Mouse (Mus musculus): ENCODE measurements around the gene Crybb1.

Crybb1 gene

DNA sequence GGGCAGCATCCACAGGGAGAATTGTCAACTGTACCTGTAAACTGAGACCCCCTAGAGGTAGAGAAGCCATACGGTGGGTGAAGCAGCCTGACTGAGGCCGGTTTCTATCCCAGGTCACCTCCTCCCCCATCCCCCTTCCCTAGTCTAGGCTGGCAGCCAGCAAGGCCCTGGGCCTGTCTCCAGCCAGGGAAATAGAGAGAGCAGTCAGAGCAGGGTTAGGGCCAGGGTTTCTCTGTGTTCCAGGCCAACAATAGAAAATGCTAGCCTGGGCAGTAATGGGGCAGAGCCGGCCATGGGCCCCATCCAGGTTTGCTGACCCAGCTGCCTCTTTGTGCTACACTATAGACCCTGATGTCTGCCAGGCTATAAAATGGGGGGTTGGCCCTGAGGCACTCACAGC is at the start of gene Crybb1:
TSS of gene Crybb1 (plus strand) at position 390 of the 400 bp plus-strand sequence.
- DNase-seq (ENCODE audit: low spot score), result no peak

- no peak for DNase-seq (ENCODE audit: low spot score)
These were observed 48.9 kb upstream of the Crybb1 start for GRCm38 (mm10) chr5:112206543-112207255.

DNA sequence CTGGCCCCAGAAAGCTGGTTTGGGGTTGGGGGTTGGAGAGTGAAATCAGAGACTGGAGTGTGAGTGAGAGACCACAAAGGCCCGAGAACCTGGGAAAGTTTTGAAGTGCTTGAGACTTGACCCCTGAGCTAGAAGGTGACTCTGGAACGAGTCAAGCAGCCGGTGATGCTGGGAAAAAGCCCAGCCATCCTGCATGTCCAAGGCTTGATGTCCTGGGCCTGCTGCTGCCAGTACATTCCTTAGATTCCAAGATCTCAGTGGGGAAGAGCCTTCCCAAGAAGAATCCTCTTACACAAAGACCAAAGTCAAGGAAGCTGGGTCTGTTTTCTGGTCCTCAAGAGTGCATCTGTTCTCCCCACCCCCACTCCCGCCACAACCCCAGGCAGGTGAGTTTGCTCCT is 47.3 kb upstream of the Crybb1 start:
- DNase-seq (ENCODE audit: low spot score), result no peak

DNA sequence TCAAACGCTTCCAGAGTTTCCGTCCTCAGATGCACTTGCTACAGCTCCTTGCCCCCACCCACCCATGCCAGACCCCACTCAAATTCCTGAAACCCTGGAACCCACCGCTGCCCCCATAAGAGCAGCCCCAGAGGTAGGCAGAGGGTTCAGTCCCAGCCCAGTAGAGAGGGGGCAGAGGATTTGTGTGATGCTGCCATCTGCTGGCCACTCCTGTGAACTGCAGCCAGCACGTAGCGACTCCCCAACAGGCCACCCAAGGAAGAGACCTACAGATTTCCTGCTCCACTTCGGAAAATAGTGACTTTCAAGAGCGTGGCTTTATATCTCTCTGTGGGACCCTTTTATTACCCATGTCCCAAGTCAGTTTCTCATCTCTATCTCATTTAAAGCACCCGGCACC is 45.5 kb upstream of the Crybb1 start:
- peak; percentile 39 for DNase-seq (ENCODE audit: low spot score)

- DNase-seq (ENCODE audit: low spot score), result no peak
These were observed 43.7 kb upstream of the Crybb1 start for GRCm38 (mm10) chr5:112211911-112212310.

DNA sequence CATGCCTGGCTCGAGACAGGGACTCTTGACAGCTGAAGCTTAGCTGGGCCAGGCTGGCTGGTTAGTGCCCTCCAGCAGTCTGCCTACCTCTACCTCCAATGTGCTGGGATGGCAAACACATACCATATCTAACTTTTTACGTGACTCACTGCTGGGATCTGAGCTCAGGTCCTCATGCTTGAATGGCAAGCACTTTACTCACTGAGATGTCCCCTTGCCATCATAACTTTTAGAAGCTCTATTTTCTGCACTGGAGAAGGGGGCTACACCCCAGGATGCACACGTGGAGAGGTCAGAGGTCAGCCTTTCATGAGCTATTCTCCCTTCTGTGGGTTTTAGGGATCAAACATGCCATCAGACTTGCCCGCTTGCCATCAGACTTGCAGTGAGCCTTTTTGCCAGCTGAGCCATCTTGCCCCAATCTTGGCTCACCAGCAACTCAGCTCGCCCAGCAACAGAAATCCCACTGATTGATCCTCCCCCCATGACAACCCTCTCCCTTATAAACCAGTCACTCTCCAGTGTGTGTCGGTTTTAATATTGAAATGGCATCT is 42.8 kb upstream of the Crybb1 start:
- no peak for DNase-seq (ENCODE audit: low spot score)

GRCm38 (mm10) chr5:112213331-112214240 is 42.0 kb upstream of the Crybb1 start:
- no peak for DNase-seq (ENCODE audit: low spot score)

- DNase-seq (ENCODE audit: low spot score), result peak; percentile 42
These were observed 41.2 kb upstream of the Crybb1 start for GRCm38 (mm10) chr5:112214419-112214818.

DNA sequence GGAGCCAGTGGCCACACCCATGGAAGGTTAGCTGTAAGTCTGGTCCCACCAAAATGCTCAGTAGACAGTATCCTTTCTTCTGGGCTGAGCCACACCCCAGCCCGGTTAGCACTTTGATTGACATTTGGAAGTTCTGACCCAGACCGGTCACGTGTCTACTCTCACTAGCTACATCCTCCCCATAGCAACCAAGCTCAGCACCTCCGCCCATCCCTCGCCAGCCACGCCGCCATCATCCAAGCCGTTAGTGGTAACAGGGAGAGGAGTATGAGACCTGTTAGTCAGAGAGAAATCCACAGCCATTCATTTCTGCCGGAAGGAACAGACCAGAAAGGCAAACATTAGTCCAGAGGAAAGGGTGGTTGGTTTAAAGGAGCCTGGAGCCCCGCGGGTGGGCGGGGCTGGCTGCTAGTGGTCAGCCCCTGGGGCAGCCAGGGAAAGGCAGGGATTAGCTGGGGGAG is 40.3 kb upstream of the Crybb1 start:
- no peak for DNase-seq (ENCODE audit: low spot score)

- no peak for DNase-seq (ENCODE audit: low spot score)
These were observed 39.8 kb upstream of the Crybb1 start for GRCm38 (mm10) chr5:112215801-112216251.

DNA sequence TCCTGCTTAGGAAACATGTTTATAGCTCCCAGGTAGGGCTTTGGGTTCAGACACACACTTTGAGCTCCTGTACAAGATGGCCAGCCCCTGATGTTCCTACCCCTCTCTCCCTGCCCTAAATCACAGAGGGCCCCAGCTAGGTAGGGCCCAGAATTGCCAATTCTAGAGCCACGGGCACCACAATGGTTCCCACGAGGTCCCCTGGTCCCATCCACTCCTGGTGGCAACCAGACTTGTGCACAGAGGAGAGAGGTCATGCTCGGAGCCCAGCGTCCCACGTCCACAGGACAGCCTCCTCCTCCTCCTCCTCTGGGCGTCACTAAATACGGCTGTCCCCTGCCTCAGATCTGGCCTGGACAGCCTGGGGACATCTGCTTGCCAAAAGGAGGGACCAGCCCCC is 39.3 kb upstream of the Crybb1 start:
- DNase-seq (ENCODE audit: low spot score), result no peak

DNA sequence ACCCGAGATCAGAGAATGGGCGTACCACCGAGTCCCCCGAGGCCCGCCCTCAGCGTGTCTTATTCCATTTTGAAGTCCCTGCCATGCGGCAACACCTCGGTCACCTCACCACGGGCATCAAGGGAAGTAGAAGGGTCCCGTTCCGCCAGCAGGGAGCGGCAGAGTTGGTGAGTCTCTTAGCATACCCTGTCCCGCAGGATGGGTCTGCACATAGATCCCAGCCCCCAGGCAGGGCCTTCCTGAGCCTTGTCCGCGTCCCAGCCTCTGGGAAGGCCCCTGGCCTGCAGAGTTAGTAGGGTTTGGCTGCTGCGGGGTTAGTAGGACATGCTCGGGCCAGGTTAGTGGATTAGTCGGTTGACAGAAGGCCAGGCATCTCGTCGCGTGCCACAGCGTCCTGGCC is 38.6 kb upstream of the Crybb1 start:
- no peak for DNase-seq (ENCODE audit: low spot score)

GRCm38 (mm10) chr5:112218679-112219078 is 36.9 kb upstream of the Crybb1 start:
- no peak for DNase-seq (ENCODE audit: low spot score)

GRCm38 (mm10) chr5:112219398-112219797 is 36.2 kb upstream of the Crybb1 start:
- peak; percentile 19 for DNase-seq (ENCODE audit: low spot score)

- DNase-seq (ENCODE audit: low spot score), result peak; percentile 20
These were observed 35.4 kb upstream of the Crybb1 start for GRCm38 (mm10) chr5:112220203-112220602.

DNA sequence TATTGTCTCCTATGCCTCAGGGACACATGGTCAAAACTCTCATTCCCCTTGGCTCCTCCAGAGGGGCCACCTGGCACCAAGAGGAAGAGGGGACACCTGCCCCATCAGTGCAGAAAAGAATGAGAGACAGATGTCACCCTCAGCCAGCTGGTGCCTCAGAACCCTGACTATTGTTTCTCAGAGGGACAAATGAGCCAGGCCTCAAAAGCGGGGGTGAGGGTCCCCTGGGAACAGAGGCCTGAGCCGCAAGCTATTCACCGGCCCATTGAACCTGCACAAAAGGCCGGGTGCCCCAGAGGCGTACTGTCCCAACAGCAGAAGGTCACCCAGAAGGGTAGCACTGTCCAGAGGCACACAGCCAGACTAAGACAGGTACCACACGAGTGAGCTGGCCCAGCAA is 30.0 kb upstream of the Crybb1 start:
- DNase-seq (ENCODE audit: low spot score), result no peak

DNA sequence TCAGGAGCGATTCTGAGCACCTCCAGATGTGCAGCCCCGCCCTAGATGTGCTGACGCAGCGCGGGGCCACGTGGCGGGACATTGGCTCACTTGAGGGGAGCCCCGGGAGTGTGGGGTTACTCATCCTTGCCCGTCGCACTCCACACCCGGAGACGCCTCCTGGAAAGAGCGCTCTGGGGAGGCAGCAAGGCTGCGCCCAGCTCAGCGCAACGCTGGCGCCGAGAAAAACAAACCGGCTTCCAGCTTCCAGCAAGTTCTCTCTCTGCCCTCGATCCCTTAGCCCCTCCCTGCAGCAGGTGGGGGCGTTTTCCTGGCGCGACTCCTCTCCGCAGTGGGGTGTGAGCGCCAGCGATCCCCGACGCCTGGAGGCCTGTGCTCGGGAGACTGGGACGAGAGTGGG is 28.3 kb upstream of the Crybb1 start:
- no peak for DNase-seq (ENCODE audit: low spot score)

DNA sequence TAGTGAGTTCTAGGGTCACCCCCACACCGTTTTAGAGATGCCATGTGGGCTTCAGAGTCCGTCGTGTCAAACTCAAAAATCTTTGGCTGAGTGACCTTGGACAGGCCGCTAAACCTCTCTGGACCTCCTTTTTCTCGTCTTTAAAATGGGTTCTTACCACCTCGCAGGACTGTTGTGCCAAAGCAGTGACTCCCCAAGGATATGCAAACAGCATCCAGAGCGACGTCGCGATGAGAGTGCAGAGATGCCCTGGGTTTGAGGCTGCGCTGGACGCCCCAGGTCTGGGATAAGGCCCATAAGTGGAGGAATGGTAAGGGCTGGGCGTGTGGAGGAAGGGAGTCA is 27.7 kb upstream of the Crybb1 start:
- DNase-seq (ENCODE audit: low spot score), result no peak

GRCm38 (mm10) chr5:112228240-112229076 is 27.2 kb upstream of the Crybb1 start:
- DNase-seq (ENCODE audit: low spot score), result no peak

DNA sequence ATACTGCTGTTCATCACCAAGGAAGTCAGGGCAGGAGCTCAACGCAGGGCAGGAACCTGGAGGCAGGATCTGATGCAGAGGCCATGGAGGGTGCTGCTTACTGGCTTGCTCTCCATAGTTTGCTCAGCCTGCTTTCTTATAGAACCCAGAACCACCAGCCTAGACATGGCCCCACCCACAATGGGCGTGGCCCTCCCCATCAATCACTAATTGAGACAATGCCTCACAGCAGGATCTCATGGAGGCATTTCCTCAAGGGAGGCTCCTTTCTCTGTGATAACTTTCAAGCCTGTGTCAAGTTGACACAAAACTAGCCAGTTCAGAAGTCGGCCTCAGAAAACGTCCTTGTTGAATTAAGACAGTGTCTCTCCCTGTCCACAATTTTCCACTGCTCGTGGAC is 19.8 kb upstream of the Crybb1 start:
- no peak for DNase-seq (ENCODE audit: low spot score)

- no peak for DNase-seq (ENCODE audit: low spot score)
These were observed 19.0 kb upstream of the Crybb1 start for GRCm38 (mm10) chr5:112236631-112237030.

GRCm38 (mm10) chr5:112237439-112237838 is 18.2 kb upstream of the Crybb1 start:
- DNase-seq (ENCODE audit: low spot score), result no peak
